Mouse (Mus musculus): Measurements from ENCODE around the gene Kmt2e. TPM values are rescaled to one million over a fixed set of nuclear protein-coding genes. Genes with fewer than 3 reads are reported as not detected.

The Kmt2e gene
- polyA plus RNA-seq, 1 experiment, result 12.2 TPM

DNA sequence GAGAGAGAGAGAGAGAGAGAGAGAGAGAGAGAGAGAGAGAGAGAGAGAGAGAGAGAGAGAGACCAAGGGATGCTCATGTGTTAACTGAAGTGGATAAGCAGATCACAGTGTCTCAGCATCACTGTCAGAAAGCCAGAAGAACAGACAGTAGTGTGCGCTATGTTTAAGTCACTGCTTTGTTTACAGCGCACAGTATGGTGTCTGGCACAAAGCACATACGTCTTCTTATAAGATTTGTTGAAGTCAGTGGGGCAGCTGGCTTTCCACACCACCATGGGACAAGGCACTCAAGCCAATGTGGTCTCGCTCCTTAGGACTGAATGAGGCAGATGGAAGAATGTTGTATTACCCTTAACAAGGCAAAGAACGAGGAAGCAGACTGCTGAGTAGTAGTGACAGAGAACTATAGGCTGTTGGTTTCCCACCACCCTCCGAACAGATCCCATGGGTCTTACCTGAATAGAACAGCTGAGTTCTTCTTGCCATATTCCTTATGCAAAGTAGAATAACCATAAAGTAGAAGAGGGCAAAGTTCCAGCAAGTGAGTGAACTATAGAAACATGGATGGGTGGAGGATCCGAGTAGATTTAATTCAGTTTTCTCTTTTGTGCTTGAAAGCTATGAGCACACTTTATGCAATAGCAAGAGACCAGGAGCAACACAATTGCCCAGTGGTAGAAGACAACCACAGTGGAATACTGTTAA is 44.5 kb upstream of the Kmt2e start:
- 79% methylated on average over 7 of the region's 7 CpGs for whole genome bisulfite sequencing

DNA sequence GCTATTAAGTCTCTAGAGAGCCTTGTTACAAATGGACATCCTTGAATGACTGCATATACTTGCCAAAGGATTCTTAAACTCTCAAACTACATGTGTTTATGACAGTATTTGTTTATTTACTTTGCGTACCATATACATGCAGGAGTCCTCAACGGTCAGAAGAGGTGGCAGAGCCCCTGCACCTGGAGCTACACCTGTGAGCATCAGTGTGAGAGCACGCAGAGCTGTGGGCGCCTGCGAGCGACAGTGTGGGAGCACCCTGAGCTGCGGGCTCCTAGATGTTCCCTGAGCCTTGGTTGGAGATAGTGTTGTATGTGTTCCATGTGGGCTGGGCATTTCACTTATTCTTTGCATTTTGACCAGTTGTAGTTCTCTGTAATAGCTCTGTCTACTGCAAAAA is 42.5 kb upstream of the Kmt2e start:
- 0 out of 2 replicates have a peak, but pooled peaks cover 4% of the 10 kb centered on the region for H3K4me1 ChIP-seq (ENCODE audit: control insufficient read depth, insufficient read depth, insufficient read length, low read length)
- H3K36me3 ChIP-seq (ENCODE audit: control insufficient read depth, insufficient read depth, low read length), result no peaks in the 10 kb centered on the region
- no peak for TF ChIP-seq POLR2A (IDR thresholded peaks at IDR 0.05; ENCODE audit: low read depth, low read length)
- no peak for TF ChIP-seq CTCF (IDR thresholded peaks at IDR 0.05; ENCODE audit: extremely low read depth, insufficient read length, insufficient replicate concordance, low read depth, low read length)
- no peak overlapping the region for H3K4me3 ChIP-seq (ENCODE audit: low read depth, low read length)
- H3K27me3 ChIP-seq (ENCODE audit: control insufficient read depth, insufficient read depth, low read length), result no peaks in the 10 kb centered on the region
- H3K27ac ChIP-seq (ENCODE audit: insufficient read depth, low read depth, low read length), result no peak overlapping the region
- 83% methylated on average over 7 of the region's 7 CpGs for WGBS

More for the DNA sequence above, 44.5 kb upstream of the Kmt2e start:
- H3K36me3 ChIP-seq (ENCODE audit: control insufficient read depth, insufficient read depth, low read length), result no peaks in the 10 kb centered on the region
- H3K4me3 ChIP-seq (ENCODE audit: low read depth, low read length), result no peak overlapping the region
- TF ChIP-seq POLR2A (IDR thresholded peaks at IDR 0.05; ENCODE audit: low read depth, low read length) (no peak), CTCF (IDR thresholded peaks at IDR 0.05; ENCODE audit: extremely low read depth, insufficient read length, insufficient replicate concordance, low read depth, low read length) (no peak)
- no peak overlapping the region for H3K27ac ChIP-seq (ENCODE audit: insufficient read depth, low read depth, low read length)
- peaks cover 4% of the 10 kb centered on the region; the same call in 1 of the 2 replicates for H3K4me1 ChIP-seq (ENCODE audit: control insufficient read depth, insufficient read depth, insufficient read length, low read length)
- H3K27me3 ChIP-seq (ENCODE audit: control insufficient read depth, insufficient read depth, low read length), result no peaks in the 10 kb centered on the region

GRCm38 (mm10) chr5:23393870-23394269 is 40.4 kb upstream of the Kmt2e start:
- Histone ChIP-seq H3K4me1 (ENCODE audit: control insufficient read depth, insufficient read depth, insufficient read length, low read length) (no peaks in the 10 kb centered on the region), H3K4me3 (ENCODE audit: low read depth, low read length) (no peak overlapping the region), H3K36me3 (ENCODE audit: control insufficient read depth, insufficient read depth, low read length) (no peaks in the 10 kb centered on the region), H3K27ac (ENCODE audit: insufficient read depth, low read depth, low read length) (no peak overlapping the region), H3K27me3 (ENCODE audit: control insufficient read depth, insufficient read depth, low read length) (no peaks in the 10 kb centered on the region)
- 79% methylated on average over 5 of the region's 5 CpGs for WGBS
- TF ChIP-seq POLR2A (IDR thresholded peaks at IDR 0.05; ENCODE audit: low read depth, low read length), result no peak
- TF ChIP-seq CTCF (IDR thresholded peaks at IDR 0.05; ENCODE audit: extremely low read depth, insufficient read length, insufficient replicate concordance, low read depth, low read length), result no peak

DNA sequence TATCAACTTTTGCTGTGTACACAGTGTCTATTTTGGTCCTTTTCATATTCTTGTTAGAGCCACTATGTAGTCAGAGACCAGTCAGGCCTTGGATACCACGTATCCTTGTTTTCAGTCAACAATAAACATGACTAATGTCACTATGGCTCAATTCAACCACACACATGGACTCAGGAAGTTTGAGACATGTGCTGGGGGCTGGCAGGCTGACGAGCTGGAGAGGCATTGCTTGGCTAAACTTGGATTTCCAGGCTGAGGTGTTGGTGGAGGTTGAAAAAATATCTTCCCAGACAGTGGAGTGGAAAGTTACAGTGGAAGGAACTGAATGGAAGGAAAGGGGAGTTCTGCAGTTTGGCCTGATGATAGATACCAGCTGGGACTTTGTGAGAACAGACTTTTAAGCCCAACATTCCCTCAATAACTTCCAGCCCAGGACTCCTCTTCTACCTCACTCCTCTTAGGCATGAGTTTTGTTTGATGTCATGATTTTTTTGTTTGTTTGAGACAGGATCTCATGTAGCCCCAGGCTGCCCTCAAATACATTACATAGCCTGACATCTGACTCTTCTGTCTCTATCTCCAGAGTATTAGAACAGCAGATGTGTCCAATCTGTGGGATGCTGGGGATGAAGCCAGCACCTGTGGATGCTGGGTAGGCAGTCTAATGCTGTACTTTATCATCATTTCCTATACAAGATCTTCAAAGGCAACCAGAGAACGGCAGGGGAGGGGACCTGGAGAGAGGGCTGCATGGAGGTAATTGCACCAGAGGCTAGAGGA is 39.7 kb upstream of the Kmt2e start:
- Histone ChIP-seq H3K4me3 (ENCODE audit: low read depth, low read length) (no peak overlapping the region), H3K27me3 (ENCODE audit: control insufficient read depth, insufficient read depth, low read length) (no peaks in the 10 kb centered on the region), H3K27ac (ENCODE audit: insufficient read depth, low read depth, low read length) (no peak overlapping the region), H3K4me1 (ENCODE audit: control insufficient read depth, insufficient read depth, insufficient read length, low read length) (no peaks in the 10 kb centered on the region), H3K36me3 (ENCODE audit: control insufficient read depth, insufficient read depth, low read length) (no peaks in the 10 kb centered on the region)
- TF ChIP-seq CTCF (IDR thresholded peaks at IDR 0.05; ENCODE audit: extremely low read depth, insufficient read length, insufficient replicate concordance, low read depth, low read length), result no peak
- TF ChIP-seq POLR2A (IDR thresholded peaks at IDR 0.05; ENCODE audit: low read depth, low read length), result no peak
- WGBS, result 39% methylated on average over 3 of the region's 3 CpGs

DNA sequence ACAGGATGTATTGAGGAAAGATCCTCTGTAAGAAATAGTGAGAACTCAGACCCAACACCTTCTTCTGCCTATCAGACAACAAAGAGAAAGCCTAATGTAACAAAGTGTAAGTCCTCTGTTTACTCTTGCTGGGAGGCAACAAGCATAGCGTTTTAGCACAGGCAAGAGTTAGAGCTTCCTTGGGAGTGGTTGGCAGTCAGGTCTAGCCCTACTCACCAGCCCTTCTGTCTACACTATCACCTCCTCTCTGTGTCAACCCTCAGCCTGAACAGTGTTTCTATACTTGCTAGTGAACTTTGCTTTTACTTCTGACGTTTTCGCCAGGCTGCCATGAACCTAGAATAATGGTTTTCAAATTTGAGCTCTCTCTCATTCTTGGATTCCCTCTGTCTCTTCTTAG is 38.5 kb upstream of the Kmt2e start:
- Histone ChIP-seq H3K4me3 (ENCODE audit: low read depth, low read length) (no peak overlapping the region), H3K27ac (ENCODE audit: insufficient read depth, low read depth, low read length) (no peak overlapping the region), H3K27me3 (ENCODE audit: control insufficient read depth, insufficient read depth, low read length) (no peaks in the 10 kb centered on the region), H3K36me3 (ENCODE audit: control insufficient read depth, insufficient read depth, low read length) (peaks cover 2% of the 10 kb centered on the region; the same call in 1 of the 2 replicates), H3K4me1 (ENCODE audit: control insufficient read depth, insufficient read depth, insufficient read length, low read length) (no peaks in the 10 kb centered on the region)
- WGBS, result 51% methylated on average over 3 of the region's 3 CpGs
- TF ChIP-seq POLR2A (IDR thresholded peaks at IDR 0.05; ENCODE audit: low read depth, low read length), result no peak
- TF ChIP-seq CTCF (IDR thresholded peaks at IDR 0.05; ENCODE audit: extremely low read depth, insufficient read length, insufficient replicate concordance, low read depth, low read length), result no peak

DNA sequence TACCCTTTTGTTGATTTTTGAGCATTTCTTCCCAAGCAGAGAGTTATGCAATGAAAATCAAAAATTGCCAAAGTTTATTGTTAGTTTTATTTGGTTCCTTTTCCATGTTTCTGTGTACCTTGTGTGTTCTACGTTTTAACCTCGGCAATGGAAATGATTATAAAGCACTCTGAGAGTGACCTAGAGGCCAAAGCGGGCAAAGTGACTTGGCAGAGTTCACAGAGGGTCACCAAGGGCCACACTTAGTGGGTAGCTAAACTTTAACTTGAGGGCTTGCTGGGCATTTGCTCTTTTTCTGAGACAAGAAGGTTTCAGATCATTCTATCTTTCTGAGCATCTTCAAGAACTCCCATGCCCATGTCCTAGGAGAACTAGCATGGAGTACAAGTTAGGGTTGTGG is 37.5 kb upstream of the Kmt2e start:
- Histone ChIP-seq H3K4me1 (ENCODE audit: control insufficient read depth, insufficient read depth, insufficient read length, low read length) (no peaks in the 10 kb centered on the region), H3K36me3 (ENCODE audit: control insufficient read depth, insufficient read depth, low read length) (peaks cover 2% of the 10 kb centered on the region; the same call in 1 of the 2 replicates), H3K4me3 (ENCODE audit: low read depth, low read length) (no peak overlapping the region), H3K27me3 (ENCODE audit: control insufficient read depth, insufficient read depth, low read length) (no peaks in the 10 kb centered on the region), H3K27ac (ENCODE audit: insufficient read depth, low read depth, low read length) (no peak overlapping the region)
- 57% methylated on average over 3 of the region's 3 CpGs for WGBS
- TF ChIP-seq POLR2A (IDR thresholded peaks at IDR 0.05; ENCODE audit: low read depth, low read length) (no peak), CTCF (IDR thresholded peaks at IDR 0.05; ENCODE audit: extremely low read depth, insufficient read length, insufficient replicate concordance, low read depth, low read length) (no peak)

GRCm38 (mm10) chr5:23400156-23400555 is 34.1 kb upstream of the Kmt2e start:
- Histone ChIP-seq H3K27me3 (ENCODE audit: control insufficient read depth, insufficient read depth, low read length) (no peaks in the 10 kb centered on the region), H3K27ac (ENCODE audit: insufficient read depth, low read depth, low read length) (no peak overlapping the region), H3K36me3 (ENCODE audit: control insufficient read depth, insufficient read depth, low read length) (peaks cover 2% of the 10 kb centered on the region; the same call in 1 of the 2 replicates), H3K4me3 (ENCODE audit: low read depth, low read length) (no peak overlapping the region), H3K4me1 (ENCODE audit: control insufficient read depth, insufficient read depth, insufficient read length, low read length) (no peaks in the 10 kb centered on the region)
- TF ChIP-seq CTCF (IDR thresholded peaks at IDR 0.05; ENCODE audit: extremely low read depth, insufficient read length, insufficient replicate concordance, low read depth, low read length) (no peak), POLR2A (IDR thresholded peaks at IDR 0.05; ENCODE audit: low read depth, low read length) (no peak)
- 72% methylated on average over 3 of the region's 3 CpGs for WGBS
